Mouse (Mus musculus): ENCODE measurements around the gene Rbm25. TPM values are rescaled to one million over a fixed set of nuclear protein-coding genes. Genes with fewer than 3 reads are reported as not detected.

Rbm25 gene
- polyA plus RNA-seq, 1 experiment from 2014 or later, result 284 TPM

DNA sequence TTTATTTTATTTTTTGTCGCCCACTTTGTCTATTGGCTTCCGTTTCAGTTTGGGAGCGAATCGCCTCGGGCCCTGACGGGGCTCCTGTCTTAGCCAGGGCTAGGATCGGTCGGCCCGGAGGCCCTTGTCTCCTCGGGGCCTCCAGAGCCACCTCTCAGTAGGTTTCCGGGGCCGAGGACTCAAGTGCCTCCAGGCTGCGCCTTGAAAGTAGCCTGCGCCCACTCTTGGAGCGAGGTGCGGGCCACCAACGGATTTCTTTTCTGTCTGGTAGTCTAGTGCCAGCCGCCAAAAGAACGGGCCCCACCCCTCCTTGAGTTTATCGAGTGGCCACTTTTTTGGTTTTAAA lies 1.6 kb downstream of the Rbm25 start:
- H3K4me1 ChIP-seq (ENCODE audit: control insufficient read depth, insufficient read depth, low read length), result peaks cover 7% of the 10 kb centered on the region
- H3K9me3 ChIP-seq (ENCODE audit: control insufficient read depth, low read length), result no peaks in the 10 kb centered on the region
- H3K27ac ChIP-seq (ENCODE audit: low read depth, low read length), result peak overlapping the region; percentile 96
- peak overlapping the region; percentile 64 for H3K4me2 ChIP-seq (replicated peaks; ENCODE audit: low read depth, low read length)
- H3K27me3 ChIP-seq (ENCODE audit: control insufficient read depth, insufficient read depth, low read length), result no peaks in the 10 kb centered on the region
- 0% methylated on average over 20 of the region's 20 CpGs for WGBS
- peaks cover 25% of the 10 kb centered on the region for H3K36me3 ChIP-seq (ENCODE audit: control insufficient read depth, insufficient read depth, low read length)
- peak overlapping the region; percentile 96 for H3K9ac ChIP-seq (ENCODE audit: low read depth, low read length)
- peak overlapping the region; percentile 77 for H3K4me3 ChIP-seq (ENCODE audit: low read length)
- peak; percentile 67 for ATAC-seq (ENCODE audit: low FRiP score, low TSS enrichment)

DNA sequence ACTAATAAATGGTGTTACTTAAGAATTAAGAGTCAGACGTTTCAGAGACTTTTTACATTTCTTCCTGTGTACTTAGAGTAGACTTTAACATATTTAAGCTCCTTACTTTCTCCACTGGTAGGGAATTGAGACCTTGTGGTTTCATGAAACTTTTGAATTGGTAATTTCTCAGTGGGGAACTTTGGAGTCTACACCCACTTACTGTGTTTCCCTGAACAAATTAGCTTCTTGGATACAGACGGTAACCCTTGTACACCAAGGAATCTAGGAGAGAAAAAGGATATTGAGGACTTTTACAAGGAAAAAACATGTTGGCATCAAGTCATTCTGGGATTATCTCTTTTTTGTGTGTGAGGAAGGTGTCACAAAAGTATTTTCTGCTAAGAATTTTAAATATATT lies 2.8 kb downstream of the Rbm25 start:
- H3K36me3 ChIP-seq (ENCODE audit: control insufficient read depth, insufficient read depth, low read length), result peaks cover 25% of the 10 kb centered on the region
- ATAC-seq (ENCODE audit: low FRiP score, low TSS enrichment), result no peak
- H3K27me3 ChIP-seq (ENCODE audit: control insufficient read depth, insufficient read depth, low read length), result no peaks in the 10 kb centered on the region
- peak overlapping the region; percentile 77 for H3K4me3 ChIP-seq (ENCODE audit: low read length)
- peak overlapping the region; percentile 64 for H3K4me2 ChIP-seq (replicated peaks; ENCODE audit: low read depth, low read length)
- WGBS, result 53% methylated on average over 2 of the region's 2 CpGs
- no peaks in the 10 kb centered on the region for H3K9me3 ChIP-seq (ENCODE audit: control insufficient read depth, low read length)
- H3K27ac ChIP-seq (ENCODE audit: low read depth, low read length), result no peak overlapping the region
- H3K9ac ChIP-seq (ENCODE audit: low read depth, low read length), result peak overlapping the region; percentile 7; the same call in 1 of the 2 replicates
- peaks cover 7% of the 10 kb centered on the region for H3K4me1 ChIP-seq (ENCODE audit: control insufficient read depth, insufficient read depth, low read length)

DNA sequence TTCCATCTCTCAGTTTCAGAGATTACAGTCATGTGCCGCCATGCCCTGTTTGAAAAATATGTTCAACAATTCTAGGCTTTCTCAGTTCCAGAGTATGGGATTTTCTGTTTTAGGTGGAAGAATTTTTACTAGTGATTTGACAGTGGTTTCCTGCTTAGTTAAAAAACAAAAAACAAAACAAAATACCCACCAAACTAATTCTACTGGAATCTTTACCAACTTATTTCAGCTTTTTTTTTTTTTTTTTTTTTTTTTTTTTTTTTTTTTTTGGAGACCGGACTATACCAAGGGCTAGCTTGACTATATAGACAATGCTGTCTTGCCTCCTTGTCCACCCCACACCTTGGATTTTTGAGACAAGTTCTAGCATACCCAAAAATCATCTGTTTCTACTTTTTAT lies 10.2 kb downstream of the Rbm25 start:
- H3K9ac ChIP-seq (ENCODE audit: low read depth, low read length), result no peak overlapping the region
- H3K36me3 ChIP-seq (ENCODE audit: control insufficient read depth, insufficient read depth, low read length), result peaks cover 49% of the 10 kb centered on the region
- no peak overlapping the region for H3K4me3 ChIP-seq (ENCODE audit: low read length)
- no peak overlapping the region for H3K4me2 ChIP-seq (replicated peaks; ENCODE audit: low read depth, low read length)
- H3K4me1 ChIP-seq (ENCODE audit: control insufficient read depth, insufficient read depth, low read length), result no peaks in the 10 kb centered on the region
- ATAC-seq (ENCODE audit: low FRiP score, low TSS enrichment), result no peak
- no peaks in the 10 kb centered on the region for H3K27me3 ChIP-seq (ENCODE audit: control insufficient read depth, insufficient read depth, low read length)
- H3K9me3 ChIP-seq (ENCODE audit: control insufficient read depth, low read length), result no peaks in the 10 kb centered on the region
- H3K27ac ChIP-seq (ENCODE audit: low read depth, low read length), result no peak overlapping the region
- 98% methylated on average over 2 of the region's 2 CpGs for WGBS

DNA sequence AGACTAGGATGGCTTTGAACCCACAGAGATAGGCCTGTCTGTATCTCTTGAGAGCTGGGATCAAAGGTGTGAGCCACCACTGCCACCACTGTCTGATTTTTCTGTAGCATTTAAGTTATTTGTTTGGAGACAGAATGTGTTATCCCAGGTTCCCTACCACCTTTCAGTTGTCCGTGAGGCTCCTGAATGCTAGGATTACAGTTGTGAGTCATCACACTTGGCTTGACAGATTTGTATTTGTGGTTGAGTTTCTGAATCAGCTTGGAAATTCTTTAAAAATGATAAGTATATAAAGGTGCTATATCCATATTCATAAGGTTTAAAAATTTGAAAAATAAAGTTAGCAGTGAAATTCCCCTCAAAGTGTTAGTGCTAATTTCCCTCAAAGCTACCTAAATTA lies 12.1 kb downstream of the Rbm25 start:
- Histone ChIP-seq H3K4me3 (ENCODE audit: low read length) (no peak overlapping the region), H3K9ac (ENCODE audit: low read depth, low read length) (no peak overlapping the region), H3K4me1 (ENCODE audit: control insufficient read depth, insufficient read depth, low read length) (no peaks in the 10 kb centered on the region), H3K4me2 (replicated peaks; ENCODE audit: low read depth, low read length) (no peak overlapping the region), H3K27ac (ENCODE audit: low read depth, low read length) (no peak overlapping the region), H3K36me3 (ENCODE audit: control insufficient read depth, insufficient read depth, low read length) (peaks cover 48% of the 10 kb centered on the region), H3K9me3 (ENCODE audit: control insufficient read depth, low read length) (no peaks in the 10 kb centered on the region), H3K27me3 (ENCODE audit: control insufficient read depth, insufficient read depth, low read length) (no peaks in the 10 kb centered on the region)
- 88% methylated on average over 1 of the region's 1 CpGs for WGBS
- no peak for ATAC-seq (ENCODE audit: low FRiP score, low TSS enrichment)

DNA sequence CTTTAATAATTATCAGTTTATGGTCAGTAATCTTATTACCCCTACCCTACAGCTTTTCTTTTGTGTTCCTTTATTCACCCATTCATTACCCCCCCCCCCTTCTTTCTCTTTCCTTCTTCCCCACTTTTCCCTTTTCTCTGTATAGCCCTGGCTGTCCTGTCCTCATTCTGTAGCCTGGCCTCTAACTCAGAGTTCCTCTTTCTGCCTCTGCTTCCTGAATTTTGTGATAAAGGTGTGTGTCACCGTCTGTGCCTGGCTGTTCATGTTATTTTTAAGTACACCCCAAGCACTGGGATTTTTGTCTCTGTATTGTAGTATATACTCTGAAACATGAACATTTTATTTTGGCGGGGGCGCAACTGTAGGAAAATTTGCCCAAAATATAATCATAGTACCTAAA lies 19.3 kb downstream of the Rbm25 start:
- 93% methylated on average over 3 of the region's 3 CpGs for WGBS
- Histone ChIP-seq H3K27ac (ENCODE audit: low read depth, low read length) (no peak overlapping the region), H3K9me3 (ENCODE audit: control insufficient read depth, low read length) (no peaks in the 10 kb centered on the region), H3K4me3 (ENCODE audit: low read length) (no peak overlapping the region), H3K36me3 (ENCODE audit: control insufficient read depth, insufficient read depth, low read length) (peaks cover 72% of the 10 kb centered on the region), H3K27me3 (ENCODE audit: control insufficient read depth, insufficient read depth, low read length) (no peaks in the 10 kb centered on the region), H3K4me2 (replicated peaks; ENCODE audit: low read depth, low read length) (no peak overlapping the region), H3K4me1 (ENCODE audit: control insufficient read depth, insufficient read depth, low read length) (no peaks in the 10 kb centered on the region), H3K9ac (ENCODE audit: low read depth, low read length) (no peak overlapping the region)
- ATAC-seq (ENCODE audit: low FRiP score, low TSS enrichment), result no peak

DNA sequence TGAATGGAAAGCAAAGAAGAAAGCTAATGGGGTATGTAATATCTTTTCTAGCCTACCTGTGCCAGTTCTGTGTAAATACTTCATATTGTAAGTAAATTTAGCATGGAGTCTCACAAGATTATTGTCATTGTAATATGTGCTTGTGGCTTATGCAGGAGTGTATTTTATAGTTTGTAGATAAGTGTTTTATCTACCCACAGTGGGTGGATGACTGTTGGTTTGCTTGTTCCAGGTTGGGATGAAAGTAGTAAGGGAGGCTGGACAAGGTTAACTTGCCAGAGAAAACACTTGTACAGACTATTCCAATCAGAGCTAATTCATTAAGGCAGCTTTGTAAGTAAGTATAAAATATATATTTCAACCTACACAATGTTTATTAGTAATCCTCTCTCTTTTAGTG lies 20.4 kb downstream of the Rbm25 start:
- H3K9me3 ChIP-seq (ENCODE audit: control insufficient read depth, low read length), result no peaks in the 10 kb centered on the region
- H3K4me1 ChIP-seq (ENCODE audit: control insufficient read depth, insufficient read depth, low read length), result no peaks in the 10 kb centered on the region
- H3K36me3 ChIP-seq (ENCODE audit: control insufficient read depth, insufficient read depth, low read length), result peaks cover 73% of the 10 kb centered on the region
- H3K9ac ChIP-seq (ENCODE audit: low read depth, low read length), result no peak overlapping the region
- H3K27me3 ChIP-seq (ENCODE audit: control insufficient read depth, insufficient read depth, low read length), result no peaks in the 10 kb centered on the region
- no peak overlapping the region for H3K27ac ChIP-seq (ENCODE audit: low read depth, low read length)
- H3K4me2 ChIP-seq (replicated peaks; ENCODE audit: low read depth, low read length), result no peak overlapping the region
- no peak overlapping the region for H3K4me3 ChIP-seq (ENCODE audit: low read length)
- ATAC-seq (ENCODE audit: low FRiP score, low TSS enrichment), result no peak

DNA sequence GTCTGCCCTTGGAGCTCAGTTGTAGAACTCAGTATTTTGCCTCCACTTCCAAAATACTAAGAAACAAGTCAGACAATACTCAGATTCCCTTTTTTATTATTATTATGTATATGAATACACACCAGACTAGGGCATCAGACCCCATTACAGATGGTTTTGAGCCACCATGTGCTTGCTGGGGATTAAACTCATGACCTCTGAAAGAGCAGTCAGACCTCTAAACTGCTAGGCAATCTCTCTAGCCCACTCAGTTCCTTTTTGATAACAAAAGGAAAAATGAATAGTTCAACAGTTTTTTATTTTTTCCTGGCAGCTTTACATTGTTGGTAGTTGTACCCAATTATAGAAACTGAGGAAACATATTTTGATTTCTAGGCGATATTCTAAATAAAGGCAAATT lies 54.4 kb downstream of the Rbm25 start:
- no peak overlapping the region for H3K9ac ChIP-seq (ENCODE audit: low read depth, low read length)

DNA sequence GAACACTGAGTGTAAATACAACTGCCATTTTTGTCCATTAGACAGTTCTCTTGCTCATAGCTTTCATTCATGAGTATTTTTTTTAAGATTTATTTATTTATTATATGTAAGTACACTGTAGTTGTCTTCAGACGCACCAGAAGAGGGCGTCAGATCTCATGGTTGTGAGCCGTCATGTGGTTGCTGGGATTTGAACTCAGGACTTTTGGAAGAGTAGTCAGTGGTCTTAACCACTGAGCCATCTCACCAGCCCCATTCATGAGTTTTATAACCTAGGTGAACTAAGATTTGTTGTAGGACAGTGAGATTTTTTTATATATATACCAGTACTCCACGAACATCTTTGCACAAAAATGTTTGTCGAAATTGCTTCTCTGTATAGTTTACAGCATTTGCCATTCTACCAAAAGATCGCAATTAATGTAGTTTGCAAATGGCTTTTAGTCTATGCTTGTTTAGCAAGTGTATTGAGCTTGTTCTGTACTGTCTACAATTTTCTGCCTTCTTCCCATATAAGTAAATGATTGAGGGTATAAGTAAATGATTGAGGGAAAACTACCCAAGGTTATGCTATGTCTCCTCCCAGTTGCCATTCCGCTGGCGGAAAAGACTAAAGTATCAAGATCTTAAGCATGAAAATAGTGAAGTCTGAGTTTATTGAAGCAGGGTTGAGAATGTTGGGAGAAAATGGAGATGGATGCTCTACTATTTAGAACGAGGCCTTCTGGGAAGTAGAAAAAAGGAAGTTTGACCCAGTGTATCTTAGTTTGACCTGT lies 55.7 kb downstream of the Rbm25 start:
- H3K9ac ChIP-seq (ENCODE audit: low read depth, low read length), result 0 out of 2 replicates have a peak overlapping the region, but pooled peaks have one; percentile 87
- no peak overlapping the region for H3K4me2 ChIP-seq (replicated peaks; ENCODE audit: low read depth, low read length)
- H3K36me3 ChIP-seq (ENCODE audit: control insufficient read depth, insufficient read depth, low read length), result peaks cover 12% of the 10 kb centered on the region
- H3K27ac ChIP-seq (ENCODE audit: low read depth, low read length), result peak overlapping the region; percentile 91
- no peaks in the 10 kb centered on the region for H3K9me3 ChIP-seq (ENCODE audit: control insufficient read depth, low read length)
- 84% methylated on average over 9 of the region's 9 CpGs for WGBS
- H3K27me3 ChIP-seq (ENCODE audit: control insufficient read depth, insufficient read depth, low read length), result no peaks in the 10 kb centered on the region
- H3K4me1 ChIP-seq (ENCODE audit: control insufficient read depth, insufficient read depth, low read length), result peaks cover 17% of the 10 kb centered on the region; the same call in 1 of the 2 replicates
- H3K4me3 ChIP-seq (ENCODE audit: low read length), result no peak overlapping the region
- ATAC-seq (ENCODE audit: low FRiP score, low TSS enrichment), result no peak

More for the DNA sequence above, 54.4 kb downstream of the Rbm25 start:
- peaks cover 21% of the 10 kb centered on the region for H3K36me3 ChIP-seq (ENCODE audit: control insufficient read depth, insufficient read depth, low read length)
- no peak overlapping the region for H3K27ac ChIP-seq (ENCODE audit: low read depth, low read length)
- WGBS, result 88% methylated on average over 1 of the region's 1 CpGs
- no peak for ATAC-seq (ENCODE audit: low FRiP score, low TSS enrichment)
- H3K4me2 ChIP-seq (replicated peaks; ENCODE audit: low read depth, low read length), result no peak overlapping the region
- H3K27me3 ChIP-seq (ENCODE audit: control insufficient read depth, insufficient read depth, low read length), result no peaks in the 10 kb centered on the region
- H3K4me1 ChIP-seq (ENCODE audit: control insufficient read depth, insufficient read depth, low read length), result peaks cover 11% of the 10 kb centered on the region; the same call in 1 of the 2 replicates
- H3K9me3 ChIP-seq (ENCODE audit: control insufficient read depth, low read length), result no peaks in the 10 kb centered on the region
- no peak overlapping the region for H3K4me3 ChIP-seq (ENCODE audit: low read length)

DNA sequence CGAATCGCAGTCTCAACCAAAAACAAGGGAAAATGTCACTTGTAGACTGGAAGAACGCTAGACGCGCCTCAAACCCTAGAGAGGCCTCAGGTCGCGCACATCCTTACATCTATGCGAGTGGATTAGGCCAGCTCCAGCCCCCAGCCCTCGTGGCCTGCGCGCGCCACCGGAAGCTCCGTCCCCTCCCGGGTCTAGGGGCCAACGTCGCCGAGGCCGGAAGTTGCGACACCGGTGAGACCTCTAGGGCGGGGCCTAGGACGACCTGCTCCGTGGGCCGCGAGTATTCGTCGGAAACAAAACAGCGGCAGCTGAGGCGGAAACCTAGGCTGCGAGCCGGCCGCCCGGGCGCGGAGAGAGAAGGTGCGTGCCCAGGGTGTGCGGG lies 56.9 kb downstream of the Rbm25 start, which contains the start of gene Psen1:
Psen1 (plus strand) TSS at position 219 of the 382 bp plus-strand sequence.
- Histone ChIP-seq H3K27ac (ENCODE audit: low read depth, low read length) (peak within 1 kb of the TSS; percentile 91), H3K4me2 (replicated peaks; ENCODE audit: low read depth, low read length) (peak within 1 kb of the TSS; percentile 75), H3K4me1 (ENCODE audit: control insufficient read depth, insufficient read depth, low read length) (peaks cover 17% of the 10 kb centered on the region; the same call in 1 of the 2 replicates), H3K9me3 (ENCODE audit: control insufficient read depth, low read length) (no peaks in the 10 kb centered on the region), H3K36me3 (ENCODE audit: control insufficient read depth, insufficient read depth, low read length) (peaks cover 5% of the 10 kb centered on the region; the same call in 1 of the 2 replicates), H3K27me3 (ENCODE audit: control insufficient read depth, insufficient read depth, low read length) (no peaks in the 10 kb centered on the region), H3K4me3 (ENCODE audit: low read length) (peak within 1 kb of the TSS; percentile 95), H3K9ac (ENCODE audit: low read depth, low read length) (peak within 1 kb of the TSS; percentile 87)
- peak; percentile 98 for ATAC-seq (ENCODE audit: low FRiP score, low TSS enrichment)
- under 1% methylated on average over 38 of the region's 38 CpGs for WGBS
